In the genomic region with DNA sequence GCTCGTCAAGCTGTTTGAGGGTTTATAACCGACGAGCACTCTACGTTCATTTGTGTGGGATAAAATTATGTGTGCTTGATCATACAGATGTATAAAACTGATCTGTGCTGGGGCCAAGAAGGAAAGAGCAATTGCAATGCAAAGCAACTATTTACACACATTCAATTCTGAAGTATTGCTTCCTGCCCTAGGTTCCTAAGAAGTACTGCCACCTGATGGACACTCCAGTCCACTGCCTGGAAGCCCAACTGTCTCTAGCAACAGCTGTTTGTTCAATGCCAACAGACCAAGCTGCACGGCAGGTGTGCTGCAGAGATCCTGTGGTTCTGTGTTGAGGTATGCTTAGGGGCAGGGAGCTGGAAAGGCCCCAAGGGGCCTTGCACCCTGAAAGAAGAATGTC, we compare ENCODE assay signal across 9 mouse cellular contexts.
DNase-seq lines count a peak whose midpoint lies in the region; TF ChIP-seq lines count a peak whose summit lies in the region.
"Had no signal": no experiment of that assay in that cellular context is flagged by ENCODE, and none has a peak within 500 bp of the region (broad histone marks: within the 10 kb centered on the region; RNA-seq: fewer than 3 reads in every experiment).

No protein-coding gene starts in this region.

- TF ChIP-seq CTCF in spleen, adult 2 months (IDR thresholded peaks at IDR 0.05; ENCODE audit: extremely low read depth, insufficient read depth, insufficient read length, insufficient replicate concordance): peak; percentile 19; the same call in 1 of the 2 replicates

- no peaks in the 10 kb centered on the region for H3K36me3 ChIP-seq in spleen, adult 2 months (ENCODE audit: control insufficient read depth, insufficient read depth, low read length)

- no peak overlapping the region for H3K4me3 ChIP-seq in spleen, adult 2 months (ENCODE audit: extremely low read depth, insufficient read depth, insufficient read length)
- H3K4me3 ChIP-seq: neural tube, embryonic 13.5 days had no signal

- H3K4me1 ChIP-seq in spleen, adult 2 months (ENCODE audit: control insufficient read depth, insufficient read depth, insufficient read length): no peaks in the 10 kb centered on the region
- H3K4me1 ChIP-seq: neural tube, embryonic 13.5 days had no signal

- 54% methylated on average over 5 of the region's 5 CpGs for WGBS in spleen, adult 2 months

- no peak overlapping the region for H3K27ac ChIP-seq in spleen, adult 2 months (ENCODE audit: insufficient read depth, low read length)
- H3K27ac ChIP-seq: neural tube, embryonic 13.5 days had no signal

- H3K27me3 ChIP-seq in spleen, adult 2 months (ENCODE audit: control insufficient read depth, insufficient read depth, low read length): no peaks in the 10 kb centered on the region
- H3K27me3 ChIP-seq: neural tube, embryonic 13.5 days had no signal

- peak; percentile 18 to 34 for DNase-seq in cerebellum, postnatal 14 days
- no peak for DNase-seq in cerebellum, adult 11-12 months
- DNase-seq in spleen, adult 2 months (ENCODE audit: low read depth in 1 of 2, low spot score in 2 of 2): peak in 1 of 2 experiments; percentile 25
- no peak for DNase-seq in spleen, postnatal 14 days (ENCODE audit: low spot score in 2 of 2)
- DNase-seq in heart, postnatal 4 days: peak; percentile 66
- DNase-seq in lung, postnatal 25 days (ENCODE audit: low spot score): peak; percentile 58
- no peak for DNase-seq in layer of hippocampus, postnatal 36 days
- no peak for DNase-seq in layer of hippocampus, postnatal 25 days (ENCODE audit: extremely low spot score in 1 of 2, low spot score in 1 of 2)

- no peak for TF ChIP-seq POLR2A in spleen, adult 2 months (IDR thresholded peaks at IDR 0.05; ENCODE audit: low read depth, low read length)

Comparison
In these comparisons a context has a peak if more than half of its experiments do, and no peak if none do; other contexts are left out.
1. DNase-seq: peak in cerebellum, postnatal 14 days (2 of 2), heart, postnatal 4 days (single experiment) and lung, postnatal 25 days (single experiment); none in cerebellum, adult 11-12 months (single experiment), spleen, postnatal 14 days (0 of 2), layer of hippocampus, postnatal 36 days (0 of 2) and layer of hippocampus, postnatal 25 days (0 of 2).